Mouse (Mus musculus): ENCODE data around the gene Cpa4.

The Cpa4 gene

GRCm38 (mm10) chr6:30568069-30568468 is at the start of gene Cpa4:
TSS of gene Cpa4 (plus strand) at chr6:30568369.
- no peak for DNase-seq (ENCODE audit: low read depth, low spot score)

GRCm38 (mm10) chr6:30520400-30520799 is 47.8 kb upstream of the Cpa4 start:
- peak; percentile 67 for DNase-seq (ENCODE audit: low read depth, low spot score)

GRCm38 (mm10) chr6:30525456-30526332 is 42.5 kb upstream of the Cpa4 start:
- DNase-seq (ENCODE audit: low read depth, low spot score): no peak

GRCm38 (mm10) chr6:30526586-30527515 is 41.3 kb upstream of the Cpa4 start:
- DNase-seq (ENCODE audit: low read depth, low spot score): peak; percentile 66

GRCm38 (mm10) chr6:30528800-30529199 is 39.4 kb upstream of the Cpa4 start:
- no peak for DNase-seq (ENCODE audit: low read depth, low spot score)

GRCm38 (mm10) chr6:30535340-30535739 is 32.8 kb upstream of the Cpa4 start:
- DNase-seq (ENCODE audit: low read depth, low spot score): peak; percentile 83

- no peak for DNase-seq (ENCODE audit: low read depth, low spot score)
Measured at GRCm38 (mm10) chr6:30538240-30538639, 29.9 kb upstream of the Cpa4 start.

- no peak for DNase-seq (ENCODE audit: low read depth, low spot score)
Measured at GRCm38 (mm10) chr6:30538800-30539199, 29.4 kb upstream of the Cpa4 start.

- no peak for DNase-seq (ENCODE audit: low read depth, low spot score)
Measured at GRCm38 (mm10) chr6:30541009-30541799, 27.0 kb upstream of the Cpa4 start, which contains the start of gene Cpa2. TSS of gene Cpa2 (plus strand) at chr6:30541582.

GRCm38 (mm10) chr6:30542277-30542676 is 25.9 kb upstream of the Cpa4 start:
- no peak for DNase-seq (ENCODE audit: low read depth, low spot score)

- no peak for DNase-seq (ENCODE audit: low read depth, low spot score)
Measured at GRCm38 (mm10) chr6:30543077-30543476, 25.1 kb upstream of the Cpa4 start.

- no peak for DNase-seq (ENCODE audit: low read depth, low spot score)
Measured at GRCm38 (mm10) chr6:30543851-30544250, 24.3 kb upstream of the Cpa4 start.

GRCm38 (mm10) chr6:30545689-30546088 is 22.5 kb upstream of the Cpa4 start:
- DNase-seq (ENCODE audit: low read depth, low spot score): no peak

GRCm38 (mm10) chr6:30546571-30547273 is 21.4 kb upstream of the Cpa4 start:
- peak; percentile 65 for DNase-seq (ENCODE audit: low read depth, low spot score)

GRCm38 (mm10) chr6:30547274-30547645 is 20.9 kb upstream of the Cpa4 start:
- peak; percentile 45 for DNase-seq (ENCODE audit: low read depth, low spot score)

GRCm38 (mm10) chr6:30547656-30548306 is 20.4 kb upstream of the Cpa4 start:
- DNase-seq (ENCODE audit: low read depth, low spot score): no peak

GRCm38 (mm10) chr6:30549231-30549761 is 18.9 kb upstream of the Cpa4 start:
- DNase-seq (ENCODE audit: low read depth, low spot score): peak; percentile 80

GRCm38 (mm10) chr6:30550496-30551192 is 17.5 kb upstream of the Cpa4 start:
- no peak for DNase-seq (ENCODE audit: low read depth, low spot score)

GRCm38 (mm10) chr6:30551193-30551515 is 17.0 kb upstream of the Cpa4 start:
- DNase-seq (ENCODE audit: low read depth, low spot score): no peak
